14 mouse cellular contexts compared by ENCODE assay signal in the genomic region with DNA sequence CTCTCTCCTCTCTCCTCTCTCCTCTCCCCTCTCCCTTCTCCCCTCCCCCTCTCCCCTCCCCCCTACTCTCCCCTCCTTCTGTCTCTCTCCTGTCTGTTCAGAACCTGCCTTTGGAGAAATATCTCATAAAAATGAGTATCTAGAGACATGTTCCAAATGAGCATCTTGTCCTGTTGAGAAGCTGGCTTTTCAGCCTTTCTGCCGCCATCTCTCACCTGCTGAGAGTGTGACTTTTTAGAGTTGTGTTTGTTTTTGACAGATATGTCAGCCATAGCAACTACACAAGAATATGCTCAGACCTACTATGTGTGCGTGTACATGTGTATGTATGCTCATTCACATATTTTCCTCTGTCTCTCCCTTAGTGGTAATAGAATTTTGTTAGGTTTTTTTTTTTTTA.
"Had no signal": no experiment of that assay in that cellular context is flagged by ENCODE, and none has a peak within 500 bp of the region (broad histone marks: within the 10 kb centered on the region; RNA-seq: fewer than 3 reads in every experiment).

No protein-coding gene starts in this region.

- DNase-seq: kidney, postnatal 10 days; kidney, postnatal 36 days; layer of hippocampus, adult 9-11 months; liver, embryonic 13.5 days; lung, adult 2 months; lung, postnatal 14 days; lung, postnatal 4 days; midbrain, embryonic 14.5 days; right cerebral cortex, adult 18-20 months; right cerebral cortex, postnatal 14 days; right cerebral cortex, postnatal 4 days; thymus, adult 2 months; thymus, postnatal 14 days; thymus, postnatal 4 days had no signal
